Mouse (Mus musculus) MEL-GATA-1-ER (cell line): Measurements from ENCODE around the gene Dtnbp1.

ENCODE experiments used
- DNase-seq: peaks from one replicate; pipeline ENCODE4 v3.0.0-alpha.2; 2012; ENCODE audit warnings: low read depth; ENCODE audit errors: extremely low read depth

Gene Dtnbp1

GRCm38 (mm10) chr13:45003026-45003425 lies 1.1 kb upstream of the Dtnbp1 start:
- no peak for DNase-seq

GRCm38 (mm10) chr13:45001228-45001910 lies 578 bp downstream of the Dtnbp1 start:
- DNase-seq: peak; percentile 50

GRCm38 (mm10) chr13:45000836-45001227 lies 1.1 kb downstream of the Dtnbp1 start:
- DNase-seq: peak; percentile 46

- no peak for DNase-seq
These were observed 2.7 kb downstream of the Dtnbp1 start for GRCm38 (mm10) chr13:44999211-44999610.

- peak; percentile 44 for DNase-seq
These were observed 5.6 kb downstream of the Dtnbp1 start for GRCm38 (mm10) chr13:44996339-44996738.

GRCm38 (mm10) chr13:44992550-44993205 lies 9.3 kb downstream of the Dtnbp1 start:
- no peak for DNase-seq

GRCm38 (mm10) chr13:44991936-44992335 lies 10.0 kb downstream of the Dtnbp1 start:
- no peak for DNase-seq

- no peak for DNase-seq
These were observed 11.8 kb downstream of the Dtnbp1 start for GRCm38 (mm10) chr13:44990073-44990682.

GRCm38 (mm10) chr13:44986352-44986751 lies 15.6 kb downstream of the Dtnbp1 start:
- DNase-seq: no peak

GRCm38 (mm10) chr13:44985321-44985720 lies 16.6 kb downstream of the Dtnbp1 start:
- peak; percentile 43 for DNase-seq

GRCm38 (mm10) chr13:44983635-44984401 lies 18.1 kb downstream of the Dtnbp1 start:
- DNase-seq: no peak

- no peak for DNase-seq
These were observed 19.1 kb downstream of the Dtnbp1 start for GRCm38 (mm10) chr13:44982799-44983198.

GRCm38 (mm10) chr13:44979433-44979832 lies 22.5 kb downstream of the Dtnbp1 start:
- DNase-seq: no peak

- no peak for DNase-seq
These were observed 24.3 kb downstream of the Dtnbp1 start for GRCm38 (mm10) chr13:44977483-44978141.

GRCm38 (mm10) chr13:44977059-44977458 lies 24.9 kb downstream of the Dtnbp1 start:
- no peak for DNase-seq

GRCm38 (mm10) chr13:44960542-44961291 lies 41.2 kb downstream of the Dtnbp1 start:
- no peak for DNase-seq

- no peak for DNase-seq
These were observed 44.9 kb downstream of the Dtnbp1 start for GRCm38 (mm10) chr13:44957049-44957448.

GRCm38 (mm10) chr13:44955781-44956180 lies 46.2 kb downstream of the Dtnbp1 start:
- DNase-seq: no peak

- DNase-seq: no peak
These were observed 47.7 kb downstream of the Dtnbp1 start for GRCm38 (mm10) chr13:44954232-44954568.

GRCm38 (mm10) chr13:44953546-44954231 lies 48.3 kb downstream of the Dtnbp1 start:
- no peak for DNase-seq
